Mouse (Mus musculus) hindlimb bud, embryonic 11.5 days (tissue): ENCODE results near the gene Ap1g1.
A peak's percentile ranks its signal among the peaks of the same experiment; 100 is the strongest.
"Not testable (repeated sequence)": the region's sequence is repeated elsewhere in the genome, so short reads cannot be mapped to it uniquely, and the experiment has no call there.

Experiments
- DNase-seq: peaks from one replicate; pipeline ENCODE4 v3.0.0-alpha.2; 2012; ENCODE audit warnings: low read depth, low spot score; ENCODE audit errors: extremely low spot score

Ap1g1 gene

GRCm38 (mm10) chr8:109778280-109778977 is at the start of gene Ap1g1:
Gene Ap1g1, plus strand, starts transcription at chr8:109778554.
- peak; percentile 92 for DNase-seq

- DNase-seq, result no peak
Observed at GRCm38 (mm10) chr8:109731012-109731411, 47.3 kb upstream of the Ap1g1 start.

- no peak for DNase-seq
Observed at GRCm38 (mm10) chr8:109734018-109734417, 44.3 kb upstream of the Ap1g1 start.

GRCm38 (mm10) chr8:109736819-109737218 is 41.5 kb upstream of the Ap1g1 start:
- no peak for DNase-seq

- DNase-seq, result peak; percentile 78
Observed at GRCm38 (mm10) chr8:109737237-109738048, 40.9 kb upstream of the Ap1g1 start, which contains the start of gene Atxn1l. Gene Atxn1l, minus strand, starts transcription at chr8:109737739.

GRCm38 (mm10) chr8:109738049-109738380 is 40.3 kb upstream of the Ap1g1 start:
- DNase-seq, result peak; percentile 3

- DNase-seq, result no peak
Observed at GRCm38 (mm10) chr8:109747468-109748199, 30.7 kb upstream of the Ap1g1 start.

- no peak for DNase-seq
Observed at GRCm38 (mm10) chr8:109750274-109750673, 28.1 kb upstream of the Ap1g1 start.

- DNase-seq, result no peak
Observed at GRCm38 (mm10) chr8:109750699-109751098, 27.7 kb upstream of the Ap1g1 start.

GRCm38 (mm10) chr8:109751731-109752485 is 26.4 kb upstream of the Ap1g1 start:
- no peak for DNase-seq

GRCm38 (mm10) chr8:109754696-109755095 is 23.7 kb upstream of the Ap1g1 start:
- no peak for DNase-seq

- not testable (repeated sequence) for DNase-seq
Observed at GRCm38 (mm10) chr8:109755554-109755953, 22.8 kb upstream of the Ap1g1 start.

GRCm38 (mm10) chr8:109756849-109757248 is 21.5 kb upstream of the Ap1g1 start:
- DNase-seq, result no peak

GRCm38 (mm10) chr8:109759426-109759825 is 18.9 kb upstream of the Ap1g1 start:
- DNase-seq, result no peak

- DNase-seq, result no peak
Observed at GRCm38 (mm10) chr8:109760221-109760620, 18.1 kb upstream of the Ap1g1 start.

GRCm38 (mm10) chr8:109764031-109764430 is 14.3 kb upstream of the Ap1g1 start:
- DNase-seq, result no peak

- no peak for DNase-seq
Observed at GRCm38 (mm10) chr8:109766081-109766480, 12.3 kb upstream of the Ap1g1 start.

- DNase-seq, result no peak
Observed at GRCm38 (mm10) chr8:109773154-109773553, 5.2 kb upstream of the Ap1g1 start.

GRCm38 (mm10) chr8:109777851-109778250 is 503 bp upstream of the Ap1g1 start:
- DNase-seq, result no peak

GRCm38 (mm10) chr8:109778993-109779421 is 653 bp downstream of the Ap1g1 start:
- DNase-seq, result no peak
